Mouse (Mus musculus) embryonic facial prominence, embryonic 11.5 days (tissue): ENCODE measurements around the gene Olfr248. TPM values are rescaled to one million over a fixed set of nuclear protein-coding genes. Genes with fewer than 3 reads are reported as not detected.

ENCODE experiments used
- ATAC-seq: fragments of 200-750 bp; cut with Nextera tagmentation; replicated peaks from 2 replicates; pipeline ENCODE4 v1.8.0; 2017; ENCODE audit warnings: low read depth; ENCODE audit not compliant: insufficient number of reproducible peaks, low FRiP score, low TSS enrichment
- DNase-seq: peaks from one replicate; pipeline ENCODE4 v3.0.0-alpha.2; 2015; ENCODE audit warnings: low spot score
- H3K27ac ChIP-seq: fragments of 300-500 bp; sonication (generic); replicated peaks from 2 replicates; pipeline ENCODE4 v1.5.1; 2014; ENCODE audit warnings: mild to moderate bottlenecking, low read depth, low read length, control low read depth
- H3K27me3 ChIP-seq: fragments of 300-500 bp; sonication (generic); 2 replicates; pipeline ENCODE4 v1.6.1; 2014; ENCODE audit warnings: mild to moderate bottlenecking, low read length, moderate library complexity, mixed read lengths; ENCODE audit not compliant: control insufficient read depth, insufficient read depth
- H3K36me3 ChIP-seq: fragments of 300-500 bp; sonication (generic); replicated peaks from 2 replicates; pipeline ENCODE4 v1.6.1; 2014; ENCODE audit warnings: low read depth, mild to moderate bottlenecking, low read length, moderate library complexity, mixed read lengths; ENCODE audit not compliant: control insufficient read depth, insufficient read depth
- H3K4me1 ChIP-seq: fragments of 300-500 bp; sonication (generic); 2 replicates; pipeline ENCODE4 v1.6.1; 2014; ENCODE audit warnings: low read length, mixed read lengths; ENCODE audit not compliant: control insufficient read depth, insufficient read depth
- H3K4me2 ChIP-seq: fragments of 300-500 bp; sonication (generic); 2 replicates; pipeline ENCODE4 v1.6.1; 2014; ENCODE audit warnings: low read depth, mild to moderate bottlenecking, control low read depth, low read length, moderate library complexity
- H3K4me3 ChIP-seq: fragments of 300-500 bp; sonication (generic); 2 replicates; pipeline ENCODE4 v1.5.1; 2014; ENCODE audit warnings: low read depth, low read length, control low read depth
- H3K9ac ChIP-seq: fragments of 300-500 bp; sonication (generic); replicated peaks from 2 replicates; pipeline ENCODE4 v1.6.1; 2014; ENCODE audit warnings: mild to moderate bottlenecking, control low read depth, low read length
- H3K9me3 ChIP-seq: fragments of 300-500 bp; sonication (generic); replicated peaks from 2 replicates; pipeline ENCODE4 v1.6.1; 2016; ENCODE audit warnings: mild to moderate bottlenecking, low read length, inconsistent platforms, mixed read lengths; ENCODE audit not compliant: control insufficient read depth
- WGBS: fragments of 180-500 bp; shearing (Covaris S2); extraction: QIAGEN DNeasy Blood & Tissue Kit; methylation state at CpG from one replicate; pipeline ENCODE4 v1.1.7; 2014; 5-methylcytosine and 5-hydroxymethylcytosine counted together
- polyA plus RNA-seq: library from polyadenylated mRNA; unstranded; fragments of >200 nt; fragmentation: Nextera tagmentation; extraction: Ambion mirVana; gene quantifications from 2 replicates; pipeline ENCODE4 v1.2.1, GENCODE M21; 2014

Gene Olfr248
- polyA plus RNA-seq, 1 experiment from 2014 or later = not detected

DNA sequence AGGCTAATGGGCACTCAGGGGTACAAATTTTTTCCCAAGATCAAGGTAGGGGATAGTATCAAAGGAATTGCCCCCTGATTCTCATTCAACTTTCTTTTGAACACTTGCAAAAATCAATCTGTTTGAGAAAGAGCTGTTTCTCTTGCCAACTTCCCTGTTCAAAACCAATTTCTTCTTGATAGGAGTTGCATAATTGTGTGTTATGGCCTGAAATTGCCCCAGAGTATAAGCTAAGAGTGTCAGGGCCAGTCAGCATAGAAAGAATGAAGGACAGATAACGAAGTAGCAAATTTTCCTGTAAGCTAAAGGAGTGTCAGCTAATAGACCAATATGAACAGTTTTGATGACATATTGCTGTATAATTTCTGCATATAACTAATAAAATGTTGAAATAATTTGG lies 36.6 kb downstream of the Olfr248 start:
- 86% methylated on average over 1 of the region's 1 CpGs for WGBS

DNA sequence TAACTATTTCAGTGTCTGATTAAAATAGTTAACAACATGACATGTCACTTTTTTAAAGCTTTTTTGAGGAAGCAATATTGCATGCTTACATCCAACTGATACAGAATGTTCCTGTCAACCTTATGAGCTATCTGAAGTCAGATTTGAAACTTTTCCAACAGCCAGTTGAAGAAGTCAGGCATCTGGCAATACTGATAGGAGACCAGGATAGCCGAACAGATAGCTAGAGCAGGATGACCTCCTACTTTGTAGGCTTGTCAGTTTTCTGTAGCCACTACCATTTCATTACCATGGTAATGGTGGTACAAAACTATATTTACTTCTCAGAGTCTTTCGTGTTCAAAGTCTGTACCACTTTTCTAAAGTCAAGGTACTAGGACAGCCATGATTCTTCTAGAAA lies 37.6 kb downstream of the Olfr248 start:
- no peaks in the 10 kb centered on the region for H3K9me3 ChIP-seq
- DNase-seq (no peak), ATAC-seq (no peak)
- WGBS = 87% methylated on average over 2 of the region's 2 CpGs
- H3K4me1 ChIP-seq = no peaks in the 10 kb centered on the region
- H3K9ac ChIP-seq = no peak overlapping the region
- H3K36me3 ChIP-seq = no peaks in the 10 kb centered on the region
- H3K4me3 ChIP-seq = no peak overlapping the region
- H3K4me2 ChIP-seq = no peak overlapping the region
- no peaks in the 10 kb centered on the region for H3K27me3 ChIP-seq
- no peak overlapping the region for H3K27ac ChIP-seq

More for the DNA sequence above, 36.6 kb downstream of the Olfr248 start:
- Histone ChIP-seq H3K9ac (no peak overlapping the region), H3K27ac (no peak overlapping the region), H3K9me3 (no peaks in the 10 kb centered on the region), H3K27me3 (no peaks in the 10 kb centered on the region), H3K4me1 (no peaks in the 10 kb centered on the region), H3K4me3 (no peak overlapping the region), H3K36me3 (no peaks in the 10 kb centered on the region), H3K4me2 (no peak overlapping the region)
- ATAC-seq = no peak
- no peak for DNase-seq

- H3K9me3 ChIP-seq = no peaks in the 10 kb centered on the region
- no peak for DNase-seq
- no peaks in the 10 kb centered on the region for H3K4me1 ChIP-seq
- H3K4me2 ChIP-seq = no peak overlapping the region
- ATAC-seq = no peak
- no peak overlapping the region for H3K9ac ChIP-seq
- no peaks in the 10 kb centered on the region for H3K36me3 ChIP-seq
- H3K4me3 ChIP-seq = no peak overlapping the region
- H3K27me3 ChIP-seq = no peaks in the 10 kb centered on the region
- no peak overlapping the region for H3K27ac ChIP-seq
- 40% methylated on average over 1 of the region's 1 CpGs for WGBS
Observed at GRCm38 (mm10) chr1:174434121-174434520, 43.3 kb downstream of the Olfr248 start.

Other genes starting within 250 kb of the Olfr248 start
- gene Olfr420, start 235.4 kb upstream of the Olfr248 start, polyA plus RNA-seq = 0.14 and 0.34 TPM in 2 replicates
- 2.0 and 2.4 TPM in 2 replicates for gene Spta1, start 218.3 kb upstream of the Olfr248 start, polyA plus RNA-seq
- not detected in 2 replicates for gene Olfr419, start 139.0 kb upstream of the Olfr248 start, polyA plus RNA-seq
- not detected in 2 replicates for gene Mptx1, start 60.5 kb upstream of the Olfr248 start, polyA plus RNA-seq
- gene Olfr417, start 25.9 kb upstream of the Olfr248 start, polyA plus RNA-seq = not detected in 2 replicates
- gene Olfr414, start 33.0 kb downstream of the Olfr248 start, polyA plus RNA-seq = not detected in 2 replicates
- not detected in 2 replicates for gene Olfr220, start 51.0 kb downstream of the Olfr248 start, polyA plus RNA-seq
- gene Fmn2, start 110.8 kb downstream of the Olfr248 start, polyA plus RNA-seq = 2.1 and 2.2 TPM in 2 replicates